Mouse (Mus musculus) T-helper 2 cell (primary cell): ENCODE data around the gene Slc43a2.

Experiments used
- in situ Hi-C: fragments of 300-600 bp; cut with MboI, MseI; formaldehyde crosslinking; loops from one replicate; pipeline ENCODE4 v1.15.1; 2025; ENCODE audit warnings: high pct_unique_total_duplicates

Slc43a2 gene

GRCm38 (mm10) chr11:75599802-75600201 lies 68.3 kb downstream of the Slc43a2 start:
- in situ Hi-C loops = loop anchor here (5.0 kb wide), 1 partner anchor 882 kb away; no protein-coding TSS in a partner anchor

- in situ Hi-C loops = no loop called here
These were observed 73.3 kb downstream of the Slc43a2 start for GRCm38 (mm10) chr11:75604826-75605225.

GRCm38 (mm10) chr11:75605318-75605717 lies 73.8 kb downstream of the Slc43a2 start:
- in situ Hi-C loops = no loop called here

- in situ Hi-C loops = no loop called here
These were observed 77.3 kb downstream of the Slc43a2 start for GRCm38 (mm10) chr11:75608776-75609175.

- in situ Hi-C loops = no loop called here
These were observed 78.5 kb downstream of the Slc43a2 start for GRCm38 (mm10) chr11:75610021-75610420.

- in situ Hi-C loops = no loop called here
These were observed 83.3 kb downstream of the Slc43a2 start for GRCm38 (mm10) chr11:75614769-75615168.

GRCm38 (mm10) chr11:75615556-75615955 lies 84.1 kb downstream of the Slc43a2 start:
- in situ Hi-C loops = no loop called here

- in situ Hi-C loops = no loop called here
These were observed 87.6 kb downstream of the Slc43a2 start for GRCm38 (mm10) chr11:75619133-75619532.

- in situ Hi-C loops = no loop called here
These were observed 88.8 kb downstream of the Slc43a2 start for GRCm38 (mm10) chr11:75620136-75620780.

- in situ Hi-C loops = no loop called here
These were observed 89.9 kb downstream of the Slc43a2 start for GRCm38 (mm10) chr11:75621426-75621825.

- in situ Hi-C loops = no loop called here
These were observed 91.3 kb downstream of the Slc43a2 start for GRCm38 (mm10) chr11:75622588-75623329.

- in situ Hi-C loops = no loop called here
These were observed 92.6 kb downstream of the Slc43a2 start for GRCm38 (mm10) chr11:75624102-75624554.

- in situ Hi-C loops = no loop called here
These were observed 94.3 kb downstream of the Slc43a2 start for GRCm38 (mm10) chr11:75625820-75626219.
